Mouse (Mus musculus) forebrain, postnatal 0 days (tissue): Measurements from ENCODE around the gene Ing5. TPM values are rescaled to one million over a fixed set of nuclear protein-coding genes. Genes with fewer than 3 reads are reported as not detected.

Experiments
- ATAC-seq: fragments of 200-750 bp; cut with Nextera tagmentation; 2 replicates; pipeline ENCODE4 v1.8.0; 2017; ENCODE audit warnings: mild to moderate bottlenecking, moderate library complexity
- DNase-seq: peaks from one replicate; pipeline ENCODE4 v3.0.0-alpha.2; 2015
- H3K27ac ChIP-seq: fragments of 300-500 bp; sonication (generic); 2 replicates; pipeline ENCODE4 v1.5.1; 2014; ENCODE audit warnings: low read depth, mild to moderate bottlenecking, antibody characterized with exemption, low read length, moderate library complexity, mixed read lengths
- H3K27me3 ChIP-seq: fragments of 300-500 bp; sonication (generic); 2 replicates; pipeline ENCODE4 v1.6.1; 2014; ENCODE audit warnings: mild to moderate bottlenecking, low read length, mixed read lengths; ENCODE audit not compliant: insufficient read depth
- H3K36me3 ChIP-seq: fragments of 300-500 bp; sonication (generic); 2 replicates; pipeline ENCODE4 v1.6.1; 2014; ENCODE audit warnings: mild to moderate bottlenecking, moderate library complexity; ENCODE audit not compliant: insufficient read depth
- H3K4me1 ChIP-seq: fragments of 300-500 bp; sonication (generic); 2 replicates; pipeline ENCODE4 v1.6.1; 2014; ENCODE audit warnings: antibody characterized with exemption; ENCODE audit not compliant: insufficient read depth
- H3K4me2 ChIP-seq: fragments of 300-500 bp; sonication (generic); 2 replicates; pipeline ENCODE4 v1.6.1; 2014; ENCODE audit warnings: low read depth, mild to moderate bottlenecking, moderate library complexity
- H3K4me3 ChIP-seq: fragments of 300-500 bp; sonication (generic); 2 replicates; pipeline ENCODE4 v1.5.1; 2014; ENCODE audit warnings: low read depth, low read length, mixed read lengths
- H3K9ac ChIP-seq: fragments of 300-500 bp; sonication (generic); 2 replicates; pipeline ENCODE4 v1.6.1; 2014; ENCODE audit warnings: mild to moderate bottlenecking
- H3K9me3 ChIP-seq: fragments of 300-500 bp; sonication (generic); 2 replicates; pipeline ENCODE4 v1.6.1; 2016; ENCODE audit warnings: low read length
- CTCF ChIP-seq: sonication (generic); IDR thresholded peaks from 2 replicates; pipeline ENCODE4 v1.5.1; 2016; ENCODE audit warnings: antibody characterized with exemption, control low read depth, low read depth
- WGBS: fragments of 180-500 bp; shearing (Covaris S2); extraction: QIAGEN DNeasy Blood & Tissue Kit; methylation state at CpG from one replicate; pipeline ENCODE4 v1.1.7; 2014; 5-methylcytosine and 5-hydroxymethylcytosine counted together
- polyA plus RNA-seq: library from polyadenylated mRNA; unstranded; fragments of >200 nt; fragmentation: Nextera tagmentation; extraction: Ambion mirVana; gene quantifications from 2 replicates; pipeline ENCODE4 v1.2.1, GENCODE M21; 2015
- total RNA-seq: library from RNA; depleted of rRNA; stranded (reverse); fragments of >200 nt; gene quantifications from 2 replicates; pipeline ENCODE4 v1.2.3, GENCODE M21; 2014

Ing5 gene
- total and polyA plus RNA-seq, 2 experiments from 2014 or later: 5.4 to 12.9 TPM

GRCm38 (mm10) chr1:93764871-93765591, 38.7 kb upstream of the Ing5 start:
- DNase-seq: no peak
- H3K9me3 ChIP-seq: no peaks in the 10 kb centered on the region
- H3K4me3 ChIP-seq: no peak overlapping the region
- no peak overlapping the region for H3K27ac ChIP-seq
- no peak overlapping the region for H3K9ac ChIP-seq
- H3K4me2 ChIP-seq: no peak overlapping the region
- H3K4me1 ChIP-seq: no peaks in the 10 kb centered on the region
- no peak for TF ChIP-seq CTCF
- WGBS: 93% methylated on average over 9 of the region's 9 CpGs
- no peaks in the 10 kb centered on the region for H3K27me3 ChIP-seq
- ATAC-seq: no peak
- peaks cover 20% of the 10 kb centered on the region; the same call in 1 of the 2 replicates for H3K36me3 ChIP-seq

DNA sequence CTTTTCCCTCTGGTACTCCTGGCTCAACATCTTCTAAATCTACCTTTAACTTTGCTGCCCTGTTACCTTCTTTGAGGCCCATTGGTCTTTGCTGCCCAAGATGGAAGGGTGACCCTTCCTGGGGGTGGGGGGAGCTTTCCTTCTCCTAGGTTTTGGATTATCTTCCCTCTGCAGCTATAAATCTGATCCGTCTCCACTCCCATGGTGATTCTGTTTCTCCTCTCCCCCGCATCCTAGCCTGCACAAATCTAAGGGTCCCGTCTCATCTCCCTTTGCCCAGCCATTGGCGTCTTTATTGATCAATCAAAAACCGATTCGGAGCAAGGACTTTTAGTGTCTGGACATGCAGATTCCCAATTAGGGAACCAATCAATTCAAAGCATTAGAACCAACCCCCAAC, 36.2 kb upstream of the Ing5 start:
- Histone ChIP-seq H3K36me3 (peaks cover 21% of the 10 kb centered on the region; the same call in 1 of the 2 replicates), H3K9me3 (no peaks in the 10 kb centered on the region), H3K4me1 (no peaks in the 10 kb centered on the region), H3K27me3 (no peaks in the 10 kb centered on the region), H3K4me3 (no peak overlapping the region), H3K9ac (no peak overlapping the region), H3K4me2 (no peak overlapping the region), H3K27ac (no peak overlapping the region)
- 95% methylated on average over 6 of the region's 6 CpGs for whole genome bisulfite sequencing
- DNase-seq: no peak
- no peak for ATAC-seq
- no peak for TF ChIP-seq CTCF

DNA sequence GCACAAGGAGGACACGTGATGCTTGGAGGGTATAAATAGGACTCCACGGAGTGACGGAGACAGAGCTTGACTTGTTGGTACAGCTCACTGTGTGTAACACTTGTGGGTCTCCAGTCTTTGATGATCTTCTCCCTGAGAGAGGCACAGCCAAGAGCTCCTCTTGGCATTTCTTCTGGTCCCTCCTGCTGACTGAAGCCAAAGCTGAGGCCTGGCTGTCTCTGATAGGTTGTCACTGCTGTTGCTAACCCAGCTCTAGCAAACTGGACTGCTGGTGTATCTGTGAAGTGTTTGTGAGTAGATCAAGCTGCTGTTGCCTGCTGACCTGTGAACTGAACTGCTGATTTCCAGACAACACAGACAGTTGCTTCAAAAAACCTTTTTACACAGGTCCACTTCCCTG, 33.9 kb upstream of the Ing5 start:
- Histone ChIP-seq H3K27me3 (no peaks in the 10 kb centered on the region), H3K4me1 (no peaks in the 10 kb centered on the region), H3K4me3 (no peak overlapping the region), H3K9ac (no peak overlapping the region), H3K36me3 (peaks cover 21% of the 10 kb centered on the region; the same call in 1 of the 2 replicates), H3K9me3 (no peaks in the 10 kb centered on the region), H3K4me2 (no peak overlapping the region), H3K27ac (no peak overlapping the region)
- WGBS: 96% methylated on average over 3 of the region's 3 CpGs
- TF ChIP-seq CTCF: no peak
- DNase-seq (no peak), ATAC-seq (no peak)

GRCm38 (mm10) chr1:93776686-93777085, 27.1 kb upstream of the Ing5 start:
- TF ChIP-seq CTCF: no peak
- Histone ChIP-seq H3K36me3 (peaks cover 53% of the 10 kb centered on the region), H3K4me3 (no peak overlapping the region), H3K4me1 (no peaks in the 10 kb centered on the region), H3K27me3 (no peaks in the 10 kb centered on the region), H3K9ac (no peak overlapping the region), H3K9me3 (no peaks in the 10 kb centered on the region), H3K27ac (no peak overlapping the region), H3K4me2 (no peak overlapping the region)
- WGBS: 87% methylated on average over 5 of the region's 5 CpGs
- DNase-seq (no peak), ATAC-seq (no peak)

- no peak overlapping the region for H3K4me3 ChIP-seq
- H3K4me1 ChIP-seq: no peaks in the 10 kb centered on the region
- WGBS: 85% methylated on average over 2 of the region's 2 CpGs
- H3K27ac ChIP-seq: no peak overlapping the region
- peaks cover 82% of the 10 kb centered on the region for H3K36me3 ChIP-seq
- no peaks in the 10 kb centered on the region for H3K27me3 ChIP-seq
- H3K9me3 ChIP-seq: no peaks in the 10 kb centered on the region
- ATAC-seq: no peak
- no peak for DNase-seq
- TF ChIP-seq CTCF: no peak
- no peak overlapping the region for H3K4me2 ChIP-seq
- no peak overlapping the region for H3K9ac ChIP-seq
These were observed 16.9 kb upstream of the Ing5 start for GRCm38 (mm10) chr1:93786912-93787311.

- Histone ChIP-seq H3K36me3 (peaks cover 70% of the 10 kb centered on the region), H3K4me2 (no peak overlapping the region)
These were observed 9.2 kb upstream of the Ing5 start for GRCm38 (mm10) chr1:93794526-93794925.

DNA sequence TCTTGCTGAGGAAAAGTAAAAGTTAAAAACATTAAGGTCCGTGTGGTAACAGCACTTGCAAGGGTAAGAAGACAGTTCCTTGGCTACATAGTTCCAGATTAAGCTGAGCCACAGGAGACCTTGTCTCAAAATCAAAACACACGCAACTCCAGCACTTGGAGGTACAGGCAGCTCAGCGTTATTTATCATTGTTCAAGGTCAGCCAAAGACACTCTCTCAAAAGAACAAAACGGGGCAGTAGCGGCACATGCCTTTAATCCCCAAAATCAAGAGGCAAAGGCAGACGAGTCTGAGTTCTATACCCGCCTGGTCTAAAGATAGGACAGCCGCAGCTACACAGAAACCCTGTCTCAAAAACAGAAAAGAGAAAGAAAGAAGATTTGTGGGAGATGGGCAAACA, 7.9 kb upstream of the Ing5 start:
- ATAC-seq (no peak), DNase-seq (no peak)
- 78% methylated on average over 8 of the region's 8 CpGs for WGBS
- Histone ChIP-seq H3K27me3 (no peaks in the 10 kb centered on the region), H3K36me3 (peaks cover 58% of the 10 kb centered on the region), H3K4me2 (no peak overlapping the region), H3K4me1 (no peaks in the 10 kb centered on the region), H3K9me3 (no peaks in the 10 kb centered on the region), H3K9ac (no peak overlapping the region), H3K27ac (no peak overlapping the region), H3K4me3 (no peak overlapping the region)
- TF ChIP-seq CTCF: no peak

More at GRCm38 (mm10) chr1:93794526-93794925, 9.2 kb upstream of the Ing5 start:
- H3K4me1 ChIP-seq: no peaks in the 10 kb centered on the region
- 96% methylated on average over 8 of the region's 8 CpGs for WGBS
- no peak for TF ChIP-seq CTCF
- ATAC-seq (no peak), DNase-seq (no peak)
- H3K9ac ChIP-seq: no peak overlapping the region
- H3K27ac ChIP-seq: no peak overlapping the region
- no peaks in the 10 kb centered on the region for H3K9me3 ChIP-seq
- H3K27me3 ChIP-seq: no peaks in the 10 kb centered on the region
- no peak overlapping the region for H3K4me3 ChIP-seq
